Comparison of ENCODE assay signal across 20 mouse cellular contexts in genomic region chr16:92610464-92610863, GRCm38 (mm10).
DNase-seq lines count a peak whose midpoint lies in the region; ATAC-seq lines count a peak whose summit lies in the region.
"Had no signal": no experiment of that assay in that cellular context is flagged by ENCODE, and none has a peak within 500 bp of the region (broad histone marks: within the 10 kb centered on the region; RNA-seq: fewer than 3 reads in every experiment).

No protein-coding gene starts in this region.

- DNase-seq in embryonic facial prominence, embryonic 10.5 days (ENCODE audit: low spot score) = no peak
- DNase-seq in midbrain, embryonic 14.5 days = peak; percentile 29
- no peak for DNase-seq in midbrain, embryonic 10.5 days (ENCODE audit: low spot score)
- DNase-seq in retina, postnatal 1 day = peak; percentile 55
- no peak for DNase-seq in left cerebral cortex, postnatal 14 days (ENCODE audit: low spot score in 2 of 2)
- DNase-seq: adrenal gland, postnatal 36 days; gastrocnemius, postnatal 10 days; heart, adult 18-20 months; heart, postnatal 36 days; kidney, adult 18-20 months; kidney, postnatal 10 days; lung, postnatal 14 days; spleen, adult 18-20 months; thymus, adult 18-20 months had no signal

- H3K4me2 ChIP-seq in embryonic facial prominence, embryonic 13.5 days = no peak overlapping the region
- no peak overlapping the region for H3K4me2 ChIP-seq in midbrain, embryonic 14.5 days (ENCODE audit: low read length)
- no peak overlapping the region for H3K4me2 ChIP-seq in intestine, embryonic 15.5 days (replicated peaks)
- no peak overlapping the region for H3K4me2 ChIP-seq in kidney, embryonic 14.5 days (replicated peaks; ENCODE audit: low read depth, low read length)
- H3K4me2 ChIP-seq: hindbrain, embryonic 15.5 days; midbrain, embryonic 15.5 days had no signal

- no peaks in the 10 kb centered on the region for H3K9me3 ChIP-seq in embryonic facial prominence, embryonic 13.5 days
- H3K9me3 ChIP-seq in embryonic facial prominence, embryonic 10.5 days = no peaks in the 10 kb centered on the region
- H3K9me3 ChIP-seq in midbrain, embryonic 14.5 days (ENCODE audit: control insufficient read depth, low read length) = no peaks in the 10 kb centered on the region
- no peaks in the 10 kb centered on the region for H3K9me3 ChIP-seq in midbrain, embryonic 10.5 days (replicated peaks)
- H3K9me3 ChIP-seq in intestine, embryonic 15.5 days = no peaks in the 10 kb centered on the region
- no peaks in the 10 kb centered on the region for H3K9me3 ChIP-seq in kidney, embryonic 14.5 days (ENCODE audit: control insufficient read depth, low read length)
- H3K9me3 ChIP-seq: hindbrain, embryonic 15.5 days; midbrain, embryonic 15.5 days had no signal

- H3K27me3 ChIP-seq in embryonic facial prominence, embryonic 13.5 days = peaks cover 18% of the 10 kb centered on the region
- H3K27me3 ChIP-seq in embryonic facial prominence, embryonic 10.5 days (replicated peaks; ENCODE audit: low read depth, poor library complexity, severe bottlenecking) = peaks cover 69% of the 10 kb centered on the region
- H3K27me3 ChIP-seq in midbrain, embryonic 14.5 days (ENCODE audit: control insufficient read depth, insufficient read depth, low read length) = peaks cover 5% of the 10 kb centered on the region
- peaks cover 84% of the 10 kb centered on the region for H3K27me3 ChIP-seq in midbrain, embryonic 10.5 days (ENCODE audit: low read depth, poor library complexity, severe bottlenecking)
- peaks cover 6% of the 10 kb centered on the region; the same call in 1 of the 2 replicates for H3K27me3 ChIP-seq in intestine, embryonic 15.5 days (replicated peaks)
- H3K27me3 ChIP-seq in kidney, embryonic 14.5 days (ENCODE audit: control insufficient read depth, insufficient read depth, low read length) = peaks cover 15% of the 10 kb centered on the region; the same call in 1 of the 2 replicates

- H3K4me1 ChIP-seq in embryonic facial prominence, embryonic 13.5 days = peaks cover 47% of the 10 kb centered on the region
- H3K4me1 ChIP-seq in embryonic facial prominence, embryonic 10.5 days = peaks cover 63% of the 10 kb centered on the region
- peaks cover 12% of the 10 kb centered on the region for H3K4me1 ChIP-seq in midbrain, embryonic 14.5 days (ENCODE audit: control insufficient read depth, insufficient read depth, low read length)
- H3K4me1 ChIP-seq in midbrain, embryonic 10.5 days = peaks cover 55% of the 10 kb centered on the region
- H3K4me1 ChIP-seq in intestine, embryonic 15.5 days (replicated peaks) = peaks cover 21% of the 10 kb centered on the region
- peaks cover 25% of the 10 kb centered on the region for H3K4me1 ChIP-seq in kidney, embryonic 14.5 days (ENCODE audit: control insufficient read depth, insufficient read depth, low read length)

- 53% methylated on average over 8 of the region's 8 CpGs for WGBS in embryonic facial prominence, embryonic 13.5 days
- 41% methylated on average over 8 of the region's 8 CpGs for WGBS in embryonic facial prominence, embryonic 10.5 days
- 34% methylated on average over 8 of the region's 8 CpGs for WGBS in midbrain, embryonic 14.5 days
- 32% methylated on average over 8 of the region's 8 CpGs for WGBS in midbrain, embryonic 10.5 days
- 42% methylated on average over 8 of the region's 8 CpGs for WGBS in intestine, embryonic 15.5 days
- WGBS in kidney, embryonic 14.5 days = 43% methylated on average over 8 of the region's 8 CpGs

- H3K9ac ChIP-seq in embryonic facial prominence, embryonic 13.5 days = 0 out of 2 replicates have a peak overlapping the region, but pooled peaks have one; percentile 2
- H3K9ac ChIP-seq in midbrain, embryonic 14.5 days (replicated peaks; ENCODE audit: low read length) = no peak overlapping the region
- H3K9ac ChIP-seq in intestine, embryonic 15.5 days = no peak overlapping the region
- H3K9ac ChIP-seq in kidney, embryonic 14.5 days (ENCODE audit: low read depth, low read length) = no peak overlapping the region
- H3K9ac ChIP-seq: hindbrain, embryonic 15.5 days; midbrain, embryonic 15.5 days had no signal

- intact Hi-C loops in left cerebral cortex, postnatal 14 days (cut with DNase I) = no loop called here

- no peak overlapping the region for H3K4me3 ChIP-seq in embryonic facial prominence, embryonic 13.5 days
- no peak overlapping the region for H3K4me3 ChIP-seq in embryonic facial prominence, embryonic 10.5 days
- H3K4me3 ChIP-seq in midbrain, embryonic 14.5 days (replicated peaks; ENCODE audit: low read depth, low read length) = no peak overlapping the region
- no peak overlapping the region for H3K4me3 ChIP-seq in midbrain, embryonic 10.5 days
- H3K4me3 ChIP-seq in intestine, embryonic 15.5 days (replicated peaks) = no peak overlapping the region
- H3K4me3 ChIP-seq in kidney, embryonic 14.5 days (ENCODE audit: low read length) = no peak overlapping the region
- H3K4me3 ChIP-seq: hindbrain, embryonic 15.5 days; layer of hippocampus, adult 2 months; midbrain, embryonic 15.5 days had no signal

- peak overlapping the region; percentile 52 for H3K27ac ChIP-seq in embryonic facial prominence, embryonic 13.5 days
- no peak overlapping the region for H3K27ac ChIP-seq in embryonic facial prominence, embryonic 10.5 days (replicated peaks)
- no peak overlapping the region for H3K27ac ChIP-seq in midbrain, embryonic 14.5 days (replicated peaks; ENCODE audit: low read depth, low read length)
- H3K27ac ChIP-seq in midbrain, embryonic 10.5 days (replicated peaks) = no peak overlapping the region
- no peak overlapping the region for H3K27ac ChIP-seq in intestine, embryonic 15.5 days
- H3K27ac ChIP-seq in kidney, embryonic 14.5 days (ENCODE audit: low read depth, low read length) = no peak overlapping the region
- H3K27ac ChIP-seq: hindbrain, embryonic 15.5 days; layer of hippocampus, adult 2 months; midbrain, embryonic 15.5 days had no signal

- peaks cover 22% of the 10 kb centered on the region for H3K36me3 ChIP-seq in embryonic facial prominence, embryonic 13.5 days
- H3K36me3 ChIP-seq in embryonic facial prominence, embryonic 10.5 days (replicated peaks) = no peaks in the 10 kb centered on the region
- no peaks in the 10 kb centered on the region for H3K36me3 ChIP-seq in midbrain, embryonic 14.5 days (ENCODE audit: control insufficient read depth, insufficient read depth, low read length)
- H3K36me3 ChIP-seq in midbrain, embryonic 10.5 days = no peaks in the 10 kb centered on the region
- H3K36me3 ChIP-seq in intestine, embryonic 15.5 days = no peaks in the 10 kb centered on the region
- no peaks in the 10 kb centered on the region for H3K36me3 ChIP-seq in kidney, embryonic 14.5 days (ENCODE audit: control insufficient read depth, insufficient read depth, low read length)
- H3K36me3 ChIP-seq: hindbrain, embryonic 15.5 days; midbrain, embryonic 15.5 days had no signal

- ATAC-seq in embryonic facial prominence, embryonic 13.5 days (ENCODE audit: insufficient number of reproducible peaks, insufficient read depth, low FRiP score, low TSS enrichment, low read depth) = no peak
- ATAC-seq in midbrain, embryonic 14.5 days (ENCODE audit: low FRiP score, low TSS enrichment) = no peak
- ATAC-seq in intestine, embryonic 15.5 days = peak; percentile 54
- ATAC-seq in kidney, embryonic 14.5 days (ENCODE audit: low FRiP score, low TSS enrichment) = no peak
- ATAC-seq: midbrain, embryonic 15.5 days had no signal

Comparison
In these comparisons a context has a peak if more than half of its experiments do, and no peak if none do; other contexts are left out.
1. DNase-seq: peak in midbrain, embryonic 14.5 days (single experiment) and retina, postnatal 1 day (single experiment); none in embryonic facial prominence, embryonic 10.5 days (single experiment), midbrain, embryonic 10.5 days (single experiment) and left cerebral cortex, postnatal 14 days (0 of 2).